Mouse (Mus musculus) brain, embryonic 14.5 days (tissue): ENCODE measurements around the gene Ptprt.

ENCODE experiments used
- CTCF ChIP-seq: fragments of 200-500 bp; IDR thresholded peaks from 2 replicates; pipeline ENCODE4 v1.5.1; 2012; ENCODE audit warnings: inconsistent platforms, mild to moderate bottlenecking, moderate library complexity, borderline replicate concordance; ENCODE audit not compliant: insufficient read depth, insufficient read length; ENCODE audit errors: extremely low read depth
- POLR2A ChIP-seq: fragments of 200-500 bp; IDR thresholded peaks from 2 replicates; pipeline ENCODE4 v1.6.1; 2012; ENCODE audit warnings: mild to moderate bottlenecking, inconsistent platforms, borderline replicate concordance; ENCODE audit not compliant: poor library complexity, insufficient read depth, insufficient read length, severe bottlenecking; ENCODE audit errors: extremely low read depth

- TF ChIP-seq CTCF (no peak), POLR2A (no peak)
These were observed 827.1 kb downstream of the Ptprt start for GRCm38 (mm10) chr2:161833846-161834245.
